Mouse (Mus musculus) G1E (cell line): ENCODE measurements around the gene C130026I21Rik.
"Not testable (repeated sequence)": the region's sequence is repeated elsewhere in the genome, so short reads cannot be mapped to it uniquely, and the experiment has no call there.

Experiments
- CTCF ChIP-seq: IDR thresholded peaks from 2 replicates; pipeline ENCODE4 v1.5.1; 2012; ENCODE audit warnings: low read depth, low read length, inconsistent platforms, mixed read lengths
- GATA1 ChIP-seq: IDR thresholded peaks from 2 replicates; pipeline ENCODE4 v1.6.1; 2012; ENCODE audit warnings: borderline replicate concordance, low read length, inconsistent platforms, mixed read lengths
- POLR2AphosphoS5 ChIP-seq: IDR thresholded peaks from 2 replicates; pipeline ENCODE4 v1.6.1; 2012; ENCODE audit warnings: low read depth, low read length, inconsistent platforms; ENCODE audit not compliant: insufficient replicate concordance

- TF ChIP-seq CTCF, GATA1, POLR2AphosphoS5: not testable (repeated sequence)
Observed at GRCm38 (mm10) chr1:85084803-85085202, 185.6 kb downstream of the C130026I21Rik start.
